Mouse (Mus musculus) induced T-regulatory cell, adult 2 months (primary cell): ENCODE measurements around the gene Nbl1.

Experiments
- DNase-seq: peaks from one replicate; pipeline ENCODE4 v3.0.0-alpha.2; 2012; ENCODE audit warnings: low read depth

Gene Nbl1

GRCm38 (mm10) chr4:139064831-139065230, 28.0 kb downstream of the Nbl1 start:
- DNase-seq: no peak

GRCm38 (mm10) chr4:139059569-139059968, 33.2 kb downstream of the Nbl1 start:
- DNase-seq: no peak

- no peak for DNase-seq
These were observed 34.8 kb downstream of the Nbl1 start for GRCm38 (mm10) chr4:139058029-139058428.

GRCm38 (mm10) chr4:139057291-139057690, 35.5 kb downstream of the Nbl1 start:
- DNase-seq: no peak

GRCm38 (mm10) chr4:139055744-139056143, 37.0 kb downstream of the Nbl1 start:
- no peak for DNase-seq

- DNase-seq: no peak
These were observed 37.5 kb downstream of the Nbl1 start for GRCm38 (mm10) chr4:139055336-139055735.

- DNase-seq: no peak
These were observed 38.4 kb downstream of the Nbl1 start for GRCm38 (mm10) chr4:139054300-139054923.

GRCm38 (mm10) chr4:139053391-139053790, 39.4 kb downstream of the Nbl1 start:
- no peak for DNase-seq

GRCm38 (mm10) chr4:139052796-139053195, 40.0 kb downstream of the Nbl1 start:
- no peak for DNase-seq

GRCm38 (mm10) chr4:139048518-139048917, 44.3 kb downstream of the Nbl1 start:
- DNase-seq: no peak

GRCm38 (mm10) chr4:139046354-139046753, 46.4 kb downstream of the Nbl1 start:
- DNase-seq: no peak

- DNase-seq: no peak
These were observed 48.2 kb downstream of the Nbl1 start for GRCm38 (mm10) chr4:139044566-139044965.

GRCm38 (mm10) chr4:139043600-139043999, 49.2 kb downstream of the Nbl1 start:
- DNase-seq: no peak

GRCm38 (mm10) chr4:139042611-139043010, 50.2 kb downstream of the Nbl1 start:
- no peak for DNase-seq

- DNase-seq: no peak
These were observed 52.5 kb downstream of the Nbl1 start for GRCm38 (mm10) chr4:139040084-139040839.

GRCm38 (mm10) chr4:139037795-139038607, 54.8 kb downstream of the Nbl1 start:
- DNase-seq: no peak

GRCm38 (mm10) chr4:139035799-139036198, 57.0 kb downstream of the Nbl1 start:
- no peak for DNase-seq

- no peak for DNase-seq
These were observed 57.9 kb downstream of the Nbl1 start for GRCm38 (mm10) chr4:139034942-139035341.

- DNase-seq: no peak
These were observed 58.3 kb downstream of the Nbl1 start for GRCm38 (mm10) chr4:139034540-139034939.

- DNase-seq: no peak
These were observed 58.8 kb downstream of the Nbl1 start for GRCm38 (mm10) chr4:139034010-139034367.

GRCm38 (mm10) chr4:139033263-139034009, 59.4 kb downstream of the Nbl1 start:
- no peak for DNase-seq

GRCm38 (mm10) chr4:139032521-139032920, 60.3 kb downstream of the Nbl1 start:
- no peak for DNase-seq
